Mouse (Mus musculus): ENCODE measurements at regions not wholly inside any gene's neighbourhood (a gene's known extent, or its start where the extent isn't known, plus 50 kb on each side); places are given as distances from the start of the nearest gene placed in this dataset.

DNA sequence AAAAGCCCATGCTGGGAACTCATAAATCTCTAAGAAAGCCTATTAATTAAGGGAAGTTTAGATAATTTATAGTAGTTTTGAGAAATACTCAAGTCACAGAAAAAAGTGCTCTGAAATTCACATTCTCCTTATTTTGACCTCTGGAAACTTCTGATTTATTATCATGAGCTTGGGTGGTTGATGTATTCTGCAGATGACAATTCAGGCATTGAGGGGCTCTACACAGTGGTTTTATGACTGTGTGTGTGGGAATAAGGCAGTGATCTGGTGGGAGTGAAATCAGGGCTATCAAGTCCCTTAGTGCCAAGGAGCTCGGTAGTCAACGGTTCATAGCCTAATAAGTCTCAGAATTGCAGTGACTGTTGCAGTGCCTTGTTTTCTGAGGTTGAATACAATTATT lies 129.0 kb downstream of the Kcne4 start:
- TF ChIP-seq POLR2A (IDR thresholded peaks at IDR 0.05; ENCODE audit: borderline replicate concordance, extremely low read depth, insufficient read depth, insufficient read length, poor library complexity, severe bottlenecking) (no peak), CTCF (IDR thresholded peaks at IDR 0.05; ENCODE audit: borderline replicate concordance, extremely low read depth, insufficient read depth, insufficient read length) (no peak)
- DNase-seq (ENCODE audit: low read depth) = no peak

DNA sequence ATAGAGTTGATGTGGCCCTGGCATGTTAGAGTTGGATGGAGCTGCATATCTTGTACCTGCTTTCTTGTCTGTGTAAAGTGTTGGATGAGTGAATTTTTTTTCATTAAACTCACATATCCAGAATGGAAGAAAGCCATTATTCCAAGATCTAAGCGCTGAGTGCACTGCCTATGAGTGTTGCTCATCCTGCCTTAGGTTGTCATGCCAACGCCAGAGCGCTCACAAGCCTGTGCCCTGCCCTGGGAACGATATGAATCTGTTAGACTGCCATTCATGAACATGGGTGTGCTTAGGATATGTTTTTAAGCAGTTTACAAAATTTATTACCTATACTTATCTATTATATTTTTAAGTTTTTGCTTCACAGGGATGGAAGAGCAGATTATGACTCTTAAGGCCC lies 163.5 kb downstream of the Kcne4 start:
- no peak for TF ChIP-seq CTCF (IDR thresholded peaks at IDR 0.05; ENCODE audit: borderline replicate concordance, extremely low read depth, insufficient read depth, insufficient read length)
- peak; percentile 71 for DNase-seq (ENCODE audit: low read depth)

Data from brain, embryonic 14.5 days (tissue).